Mouse (Mus musculus): ENCODE measurements around the gene Amn1. TPM values are rescaled to one million over a fixed set of nuclear protein-coding genes. Genes with fewer than 3 reads are reported as not detected.
"Not testable (repeated sequence)": the region's sequence is repeated elsewhere in the genome, so short reads cannot be mapped to it uniquely, and the experiment has no call there.

The Amn1 gene
- polyA plus RNA-seq, 1 experiment from 2014 or later = 34.9 TPM

DNA sequence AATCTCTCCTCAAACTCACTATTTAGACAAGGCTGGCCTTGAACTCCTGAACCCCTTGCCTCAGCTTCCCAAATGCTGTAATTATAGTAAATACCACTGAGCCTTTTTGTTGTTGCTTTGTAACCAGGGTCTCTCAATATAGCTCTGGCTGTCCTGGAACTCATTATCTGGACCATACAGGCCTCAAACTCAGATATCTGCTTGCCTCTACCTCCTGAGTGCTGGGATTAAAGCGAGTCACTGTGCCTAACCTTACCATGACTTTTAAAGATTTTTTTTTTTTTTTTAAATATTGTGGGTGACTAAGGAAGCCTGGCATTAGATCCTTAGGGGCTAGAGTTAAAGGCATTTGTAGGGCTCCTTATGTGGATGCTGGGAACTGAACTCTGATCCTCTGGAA, 4.5 kb downstream of the Amn1 start:
- no peak for ATAC-seq (ENCODE audit: insufficient number of reproducible peaks, insufficient read depth, low FRiP score, low TSS enrichment, low read depth)
- WGBS = 84% methylated on average over 1 of the region's 1 CpGs
- peaks cover 46% of the 10 kb centered on the region for H3K36me3 ChIP-seq

DNA sequence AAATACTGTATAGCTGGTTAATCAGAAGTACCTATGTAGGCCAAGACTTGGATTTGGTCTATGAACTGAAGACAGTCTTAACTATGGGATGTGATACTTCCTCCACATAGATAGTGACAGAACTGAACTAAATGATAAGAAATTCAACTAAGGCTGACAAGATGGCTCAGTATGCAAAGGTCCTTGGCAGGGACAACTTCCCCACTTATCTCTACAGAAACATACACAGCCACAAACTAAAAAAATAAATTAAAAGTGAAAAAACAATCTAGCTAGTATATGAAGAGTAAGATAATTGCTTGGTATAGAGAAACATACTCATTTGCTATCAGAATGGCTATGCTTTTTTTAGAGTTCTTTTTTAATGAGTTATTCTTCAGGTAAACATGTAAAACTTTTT, 9.4 kb downstream of the Amn1 start:
- H3K9me3 ChIP-seq = peaks cover 4% of the 10 kb centered on the region; the same call in 1 of the 2 replicates
- H3K27ac ChIP-seq = no peak overlapping the region
- H3K4me1 ChIP-seq = no peaks in the 10 kb centered on the region
- H3K27me3 ChIP-seq = no peaks in the 10 kb centered on the region
- H3K36me3 ChIP-seq = peaks cover 92% of the 10 kb centered on the region
- no peak for ATAC-seq (ENCODE audit: insufficient number of reproducible peaks, insufficient read depth, low FRiP score, low TSS enrichment, low read depth)
- no peak overlapping the region for H3K4me3 ChIP-seq
- no peak overlapping the region for H3K9ac ChIP-seq
- no peak overlapping the region for H3K4me2 ChIP-seq

More for the DNA sequence above, 4.5 kb downstream of the Amn1 start:
- Histone ChIP-seq H3K9ac (no peak overlapping the region), H3K9me3 (peaks cover under 1% of the 10 kb centered on the region; the same call in 1 of the 2 replicates), H3K27ac (no peak overlapping the region), H3K4me2 (no peak overlapping the region), H3K4me3 (no peak overlapping the region), H3K4me1 (peaks cover 12% of the 10 kb centered on the region), H3K27me3 (no peaks in the 10 kb centered on the region)

DNA sequence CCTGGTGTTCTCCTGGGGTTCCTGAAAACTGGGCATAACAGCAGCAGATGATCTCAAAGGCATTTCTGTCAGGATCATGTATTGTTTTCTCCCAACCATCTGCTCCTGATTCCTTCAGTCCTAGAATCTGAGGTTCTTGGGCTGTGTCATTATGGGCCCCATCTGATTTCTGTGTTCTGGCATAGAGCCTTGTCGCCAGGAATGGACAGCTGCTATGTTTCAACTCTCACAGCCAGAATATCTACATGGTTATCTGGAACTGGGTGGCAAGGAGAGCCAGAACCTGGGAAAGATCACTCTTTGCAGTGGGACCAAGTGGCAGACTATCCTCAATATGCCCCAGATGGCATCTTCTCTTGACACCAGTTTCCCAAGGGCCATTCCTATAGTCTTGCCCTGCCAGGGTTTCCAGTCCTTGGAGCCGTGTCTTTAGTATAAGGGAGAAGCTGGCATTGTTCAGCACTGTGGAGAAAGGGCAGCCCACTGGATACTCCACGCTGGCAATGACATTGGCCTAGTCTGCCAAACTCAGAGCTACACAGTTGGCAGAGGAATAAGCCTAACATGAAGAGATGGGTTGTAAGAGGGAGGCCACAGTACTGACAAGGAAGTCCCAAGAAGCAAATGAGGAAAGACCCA, 13.5 kb downstream of the Amn1 start:
- Histone ChIP-seq H3K4me1 (no peaks in the 10 kb centered on the region), H3K9me3 (peaks cover 4% of the 10 kb centered on the region; the same call in 1 of the 2 replicates), H3K27ac (no peak overlapping the region), H3K36me3 (peaks cover 65% of the 10 kb centered on the region), H3K9ac (no peak overlapping the region), H3K4me2 (no peak overlapping the region), H3K4me3 (no peak overlapping the region), H3K27me3 (no peaks in the 10 kb centered on the region)
- WGBS = 86% methylated on average over 3 of the region's 3 CpGs
- ATAC-seq (ENCODE audit: insufficient number of reproducible peaks, insufficient read depth, low FRiP score, low TSS enrichment, low read depth) = no peak

DNA sequence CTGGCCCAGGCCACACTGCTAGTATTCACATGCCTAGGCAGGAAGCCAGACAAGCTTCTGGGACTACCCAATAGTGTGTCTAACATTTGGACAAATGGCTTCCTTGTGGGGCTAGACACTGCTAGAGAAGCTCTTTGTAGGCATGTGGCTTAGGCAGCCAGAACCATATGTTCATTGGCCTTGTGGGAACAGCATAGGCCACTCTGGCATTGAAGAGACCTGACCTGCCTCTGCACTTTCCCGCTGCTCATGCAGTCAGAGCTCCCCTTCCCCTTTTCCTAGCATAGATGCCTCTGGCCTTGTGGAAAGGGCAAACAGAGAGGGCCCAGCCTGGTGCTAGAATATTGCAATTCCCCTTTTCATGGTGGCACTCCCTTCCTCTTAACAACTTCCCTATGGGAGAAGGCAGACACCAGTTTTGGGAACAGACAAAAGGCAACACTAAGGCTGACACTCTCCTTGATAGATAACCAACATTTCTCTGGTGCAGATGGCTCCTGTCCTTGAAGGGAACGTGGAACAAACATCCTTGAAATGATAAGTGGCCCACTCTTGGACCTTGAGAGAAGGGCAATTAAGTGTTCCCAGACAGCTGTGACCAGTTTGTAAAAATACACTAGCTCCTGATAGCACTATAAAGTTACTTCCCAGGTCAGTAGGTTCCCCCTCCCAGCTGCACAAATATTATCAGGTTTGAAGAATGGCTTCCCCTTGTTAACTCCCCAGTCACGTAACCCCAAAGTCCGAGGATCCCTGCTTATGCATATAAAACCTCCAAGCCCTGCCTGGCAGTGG, 14.5 kb downstream of the Amn1 start:
- no peak for ATAC-seq (ENCODE audit: insufficient number of reproducible peaks, insufficient read depth, low FRiP score, low TSS enrichment, low read depth)
- Histone ChIP-seq H3K27ac (no peak overlapping the region), H3K4me1 (no peaks in the 10 kb centered on the region), H3K27me3 (no peaks in the 10 kb centered on the region), H3K9ac (no peak overlapping the region), H3K36me3 (peaks cover 59% of the 10 kb centered on the region), H3K4me3 (no peak overlapping the region), H3K4me2 (no peak overlapping the region), H3K9me3 (peaks cover 4% of the 10 kb centered on the region; the same call in 1 of the 2 replicates)
- 80% methylated on average over 4 of the region's 4 CpGs for WGBS

DNA sequence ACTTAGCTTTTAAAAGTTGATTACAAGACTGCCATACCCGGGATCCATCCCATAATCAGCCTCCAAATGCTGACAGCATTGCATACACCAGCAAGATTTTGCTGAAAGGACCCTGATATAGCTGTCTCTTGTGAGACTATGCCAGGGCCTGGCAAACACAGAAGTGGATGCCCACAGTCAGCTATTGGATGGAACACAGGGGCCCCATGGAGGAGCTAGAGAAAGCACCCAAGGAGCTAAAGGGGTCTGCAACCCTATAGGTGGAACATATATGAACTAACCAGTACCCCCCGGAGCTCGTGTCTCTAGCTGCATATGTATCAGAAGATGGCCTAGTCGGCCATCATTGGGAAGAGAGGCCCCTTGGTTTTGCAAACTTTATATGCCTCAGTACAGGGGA, 18.5 kb downstream of the Amn1 start:
- WGBS = 92% methylated on average over 4 of the region's 4 CpGs
- H3K4me2 ChIP-seq; H3K9ac ChIP-seq; H3K9me3 ChIP-seq; H3K4me3 ChIP-seq; H3K27ac ChIP-seq; H3K27me3 ChIP-seq; ATAC-seq (ENCODE audit: insufficient number of reproducible peaks, insufficient read depth, low FRiP score, low TSS enrichment, low read depth); H3K4me1 ChIP-seq: not testable (repeated sequence)
- H3K36me3 ChIP-seq = peaks cover 46% of the 10 kb centered on the region

DNA sequence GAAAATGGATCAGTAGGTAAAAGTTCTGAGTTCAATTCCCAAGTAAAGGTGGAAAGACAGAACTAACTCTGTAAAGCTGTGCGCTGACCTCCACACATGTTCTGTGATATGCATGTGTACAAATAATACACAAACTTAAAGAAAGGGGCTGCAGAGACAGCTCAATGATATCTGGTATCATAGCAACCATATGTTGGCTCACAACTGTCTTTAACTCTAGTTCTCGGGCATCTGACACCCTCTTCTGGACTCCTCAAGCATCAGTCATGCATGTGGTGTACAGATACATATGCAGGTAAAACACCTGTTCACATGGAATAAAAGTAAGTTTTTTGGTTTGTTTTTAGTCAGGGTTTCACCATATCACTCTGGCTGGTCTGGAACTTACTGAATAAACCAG, 20.1 kb downstream of the Amn1 start:
- Histone ChIP-seq H3K9me3 (no peaks in the 10 kb centered on the region), H3K27ac (no peak overlapping the region), H3K4me2 (no peak overlapping the region), H3K27me3 (no peaks in the 10 kb centered on the region), H3K4me1 (no peaks in the 10 kb centered on the region), H3K36me3 (peaks cover 36% of the 10 kb centered on the region), H3K9ac (no peak overlapping the region), H3K4me3 (no peak overlapping the region)
- WGBS = 91% methylated on average over 2 of the region's 2 CpGs
- no peak for ATAC-seq (ENCODE audit: insufficient number of reproducible peaks, insufficient read depth, low FRiP score, low TSS enrichment, low read depth)

DNA sequence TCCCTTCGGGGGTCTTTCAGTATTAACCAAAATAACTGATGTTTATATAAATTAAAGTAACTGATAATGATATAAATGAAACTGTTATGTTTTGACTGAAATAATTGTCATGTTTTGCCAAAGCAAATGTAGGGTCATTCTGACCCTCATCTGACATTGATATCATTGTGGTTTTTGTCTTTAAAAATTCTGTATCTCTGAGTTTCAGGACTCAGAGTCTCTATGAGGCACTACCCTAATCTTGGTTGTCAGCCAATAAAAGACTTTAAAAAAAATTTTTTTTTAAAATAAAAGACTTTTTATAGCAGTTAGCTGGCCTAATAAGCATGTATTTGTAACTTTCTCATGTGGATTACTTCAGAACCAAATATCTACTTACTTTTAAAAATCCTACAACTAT, 20.8 kb downstream of the Amn1 start:
- H3K9ac ChIP-seq = no peak overlapping the region
- no peaks in the 10 kb centered on the region for H3K9me3 ChIP-seq
- H3K4me1 ChIP-seq = no peaks in the 10 kb centered on the region
- no peak for ATAC-seq (ENCODE audit: insufficient number of reproducible peaks, insufficient read depth, low FRiP score, low TSS enrichment, low read depth)
- peaks cover 37% of the 10 kb centered on the region for H3K36me3 ChIP-seq
- no peaks in the 10 kb centered on the region for H3K27me3 ChIP-seq
- no peak overlapping the region for H3K4me2 ChIP-seq
- no peak overlapping the region for H3K4me3 ChIP-seq
- no peak overlapping the region for H3K27ac ChIP-seq
- 98% methylated on average over 1 of the region's 1 CpGs for WGBS

DNA sequence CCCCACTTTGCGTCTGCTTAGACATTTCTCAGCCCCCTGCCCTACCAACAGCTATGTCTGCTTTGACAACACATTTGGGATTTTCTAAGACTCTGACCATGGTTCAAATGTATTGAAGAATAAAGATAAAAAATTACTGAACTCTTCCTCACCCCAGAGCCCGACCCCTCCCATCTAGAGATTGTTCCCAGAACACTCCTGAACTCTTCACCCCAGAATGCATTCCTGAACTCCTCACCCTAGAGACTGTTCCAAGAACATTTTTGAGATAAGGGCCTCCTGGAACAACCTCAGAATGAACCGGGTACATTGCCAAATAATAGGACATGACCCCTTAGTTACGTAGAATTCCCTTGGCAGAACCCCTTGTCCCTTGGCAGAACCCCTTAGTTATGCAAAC, 21.5 kb downstream of the Amn1 start:
- H3K9me3 ChIP-seq; H3K4me2 ChIP-seq; H3K4me1 ChIP-seq; ATAC-seq (ENCODE audit: insufficient number of reproducible peaks, insufficient read depth, low FRiP score, low TSS enrichment, low read depth); H3K27ac ChIP-seq; H3K9ac ChIP-seq; H3K27me3 ChIP-seq; H3K4me3 ChIP-seq: not testable (repeated sequence)
- peaks cover 43% of the 10 kb centered on the region for H3K36me3 ChIP-seq
- WGBS = 81% methylated on average over 3 of the region's 4 CpGs

DNA sequence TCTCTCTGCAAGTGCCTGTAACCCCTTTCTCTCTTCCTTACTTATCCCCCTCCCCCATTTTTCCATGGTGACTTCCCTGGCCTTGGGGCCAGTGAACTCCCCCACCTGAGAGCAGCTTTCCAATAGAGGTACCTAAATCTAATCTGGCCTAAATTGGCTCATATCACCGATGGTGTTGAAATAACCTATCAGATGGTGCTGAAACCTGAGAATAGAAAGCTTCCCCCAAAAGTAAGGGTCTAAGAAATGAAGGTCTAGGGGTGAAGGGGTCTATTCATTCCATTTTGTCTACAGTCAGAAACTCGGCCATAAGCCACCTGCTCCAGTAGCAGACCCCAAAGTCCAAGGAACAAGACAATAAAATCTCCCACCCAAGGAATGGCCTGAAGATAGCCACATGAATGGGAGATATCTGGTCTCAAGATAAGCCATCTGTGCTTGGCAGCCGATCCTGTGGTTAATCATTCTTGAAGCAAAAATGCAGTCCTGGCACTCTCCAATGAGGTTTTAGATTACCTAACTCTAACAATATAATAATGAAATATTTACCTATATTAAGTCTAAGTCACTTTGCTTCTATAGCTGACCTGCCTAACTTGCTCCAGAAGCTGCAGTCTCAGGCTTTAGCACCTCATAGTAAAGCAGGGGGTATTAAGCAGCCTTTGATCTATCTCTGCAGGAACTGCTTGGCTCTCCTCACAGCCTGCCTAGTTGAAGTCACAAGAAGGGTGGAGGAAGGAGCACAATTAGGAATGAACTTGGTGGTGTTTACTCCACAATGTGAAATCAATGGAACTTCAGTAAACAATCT, 33.3 kb downstream of the Amn1 start:
- Histone ChIP-seq H3K4me1 (peaks cover 7% of the 10 kb centered on the region), H3K27ac (no peak overlapping the region), H3K9ac (no peak overlapping the region), H3K9me3 (no peaks in the 10 kb centered on the region), H3K4me2 (no peak overlapping the region), H3K27me3 (no peaks in the 10 kb centered on the region), H3K4me3 (no peak overlapping the region), H3K36me3 (peaks cover 54% of the 10 kb centered on the region)
- no peak for ATAC-seq (ENCODE audit: insufficient number of reproducible peaks, insufficient read depth, low FRiP score, low TSS enrichment, low read depth)
- 65% methylated on average over 3 of the region's 3 CpGs for WGBS

DNA sequence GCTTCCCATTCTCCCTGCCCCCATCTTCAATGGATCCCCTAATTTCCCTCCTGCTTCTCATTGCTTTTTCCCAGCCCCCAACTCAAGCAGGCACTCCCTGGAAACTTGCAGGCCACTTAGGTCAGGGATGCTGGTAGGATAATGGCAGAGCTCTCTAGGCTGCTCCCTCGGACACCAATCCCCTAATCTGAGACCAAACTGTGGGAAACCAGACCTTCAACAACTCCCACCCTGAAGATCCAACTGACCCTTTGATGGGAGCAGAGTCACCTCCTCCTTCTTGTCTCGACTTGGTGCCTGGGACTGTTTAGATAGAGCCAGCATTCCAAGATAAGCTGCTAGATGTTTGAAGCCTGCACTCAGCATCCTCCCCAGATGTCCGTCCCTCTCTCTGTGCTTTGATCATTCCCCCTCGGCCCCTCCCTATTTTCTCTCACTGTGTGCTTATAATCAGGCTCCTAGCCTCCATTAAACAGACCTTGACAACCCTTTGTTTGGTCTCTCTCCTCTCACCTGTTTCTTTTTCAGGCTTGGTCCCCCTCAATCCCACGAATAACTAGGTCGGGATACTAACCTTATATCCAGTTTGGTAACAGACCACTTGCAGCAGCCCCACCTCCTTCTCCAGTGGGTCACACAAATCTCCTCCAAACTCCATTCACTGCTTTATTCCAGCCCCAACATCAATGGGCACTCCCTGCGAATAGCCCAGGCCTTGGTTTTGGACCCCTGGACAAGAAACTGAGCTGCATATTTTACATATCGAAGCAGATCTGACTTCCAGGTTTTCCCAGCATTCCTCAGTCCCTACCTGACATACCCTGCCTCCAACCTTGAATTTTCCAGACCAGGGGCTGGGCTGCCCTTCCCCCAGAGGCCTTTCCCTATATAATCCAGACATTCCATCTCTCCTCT, 34.1 kb downstream of the Amn1 start:
- no peak overlapping the region for H3K27ac ChIP-seq
- H3K4me2 ChIP-seq = no peak overlapping the region
- no peaks in the 10 kb centered on the region for H3K9me3 ChIP-seq
- 27% methylated on average over 8 of the region's 8 CpGs for WGBS
- H3K36me3 ChIP-seq = peaks cover 46% of the 10 kb centered on the region
- ATAC-seq (ENCODE audit: insufficient number of reproducible peaks, insufficient read depth, low FRiP score, low TSS enrichment, low read depth) = no peak
- no peaks in the 10 kb centered on the region for H3K27me3 ChIP-seq
- peaks cover 7% of the 10 kb centered on the region for H3K4me1 ChIP-seq
- no peak overlapping the region for H3K4me3 ChIP-seq
- no peak overlapping the region for H3K9ac ChIP-seq

All from embryonic facial prominence, embryonic 13.5 days (tissue).